Mouse (Mus musculus): ENCODE data around the gene Plcd1.

Plcd1 gene

GRCm38 (mm10) chr9:119052154-119052944 lies 41.0 kb downstream of the Plcd1 start, which contains the start of gene Vill:
Gene Vill, plus strand, starts transcription at chr9:119052778.
- DNase-seq: no peak

- DNase-seq: no peak
Observed at GRCm38 (mm10) chr9:119051158-119051557, 42.1 kb downstream of the Plcd1 start.

- no peak for DNase-seq
Observed at GRCm38 (mm10) chr9:119048182-119048903, 45.0 kb downstream of the Plcd1 start.

GRCm38 (mm10) chr9:119040101-119040775 lies 53.1 kb downstream of the Plcd1 start:
- DNase-seq: peak; percentile 49 to 67

GRCm38 (mm10) chr9:119038574-119038973 lies 54.7 kb downstream of the Plcd1 start:
- no peak for DNase-seq

- DNase-seq: no peak
Observed at GRCm38 (mm10) chr9:119037076-119037730, 56.1 kb downstream of the Plcd1 start.

- DNase-seq: peak; percentile 54 to 68
Observed at GRCm38 (mm10) chr9:119035836-119036235, 57.5 kb downstream of the Plcd1 start.

- DNase-seq: peak; percentile 27 to 34
Observed at GRCm38 (mm10) chr9:119034676-119035665, 58.3 kb downstream of the Plcd1 start.

GRCm38 (mm10) chr9:119034069-119034468 lies 59.2 kb downstream of the Plcd1 start:
- DNase-seq: no peak

GRCm38 (mm10) chr9:119033111-119033921 lies 60.0 kb downstream of the Plcd1 start:
- DNase-seq: no peak

GRCm38 (mm10) chr9:119032538-119032937 lies 60.8 kb downstream of the Plcd1 start:
- no peak for DNase-seq

GRCm38 (mm10) chr9:119031772-119032171 lies 61.5 kb downstream of the Plcd1 start:
- no peak for DNase-seq

GRCm38 (mm10) chr9:119031038-119031437 lies 62.3 kb downstream of the Plcd1 start:
- no peak for DNase-seq

- peak; percentile 21 to 60 for DNase-seq
Observed at GRCm38 (mm10) chr9:119029568-119029967, 63.7 kb downstream of the Plcd1 start.

- DNase-seq: no peak
Observed at GRCm38 (mm10) chr9:119028226-119029195, 64.8 kb downstream of the Plcd1 start.

GRCm38 (mm10) chr9:119027337-119027736 lies 66.0 kb downstream of the Plcd1 start:
- DNase-seq: no peak

GRCm38 (mm10) chr9:119025832-119026331 lies 67.4 kb downstream of the Plcd1 start:
- no peak for DNase-seq

GRCm38 (mm10) chr9:119025263-119025662 lies 68.0 kb downstream of the Plcd1 start:
- no peak for DNase-seq

GRCm38 (mm10) chr9:119021731-119022130 lies 71.6 kb downstream of the Plcd1 start:
- no peak for DNase-seq

Measured in cerebellum, postnatal 25 days (tissue).